ENCODE assay signal across 15 mouse cellular contexts in the genomic region with DNA sequence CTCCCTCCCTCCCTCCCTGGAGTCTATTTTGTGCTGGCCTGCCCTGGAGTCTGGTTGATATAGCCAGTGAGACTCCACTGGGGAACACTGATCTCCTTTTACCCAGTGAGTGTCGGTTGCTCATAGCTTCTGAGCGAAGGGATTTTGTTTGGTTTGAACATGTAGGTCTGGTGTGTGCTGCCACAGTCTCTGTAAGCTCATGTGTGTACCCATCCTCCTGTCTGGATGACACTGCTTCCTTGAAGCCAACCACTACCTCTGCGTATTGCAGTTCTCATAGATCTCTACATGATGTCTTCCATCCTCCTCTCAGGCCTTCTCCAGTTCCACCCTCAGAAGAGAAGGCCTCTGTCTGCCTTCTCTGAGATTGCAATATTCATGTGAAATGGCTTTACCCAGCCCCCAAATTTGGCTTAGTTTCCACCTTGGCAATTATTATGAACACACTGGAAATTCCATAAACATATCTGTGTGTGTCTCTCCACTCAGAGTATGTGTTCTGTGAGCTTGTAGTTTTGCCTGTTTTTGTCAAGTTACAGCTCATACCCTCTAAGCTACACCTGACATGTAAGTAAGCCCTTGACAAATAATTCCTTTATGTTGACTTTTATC. TPM values are rescaled to one million over a fixed set of nuclear protein-coding genes. Genes with fewer than 3 reads are reported as not detected.
"Had no signal": no experiment of that assay in that cellular context is flagged by ENCODE, and none has a peak within 500 bp of the region (broad histone marks: within the 10 kb centered on the region; RNA-seq: fewer than 3 reads in every experiment).

No protein-coding gene starts in this region.

- H3K36me3 ChIP-seq: intestine, embryonic 15.5 days; kidney, embryonic 15.5 days; limb, embryonic 13.5 days; liver, embryonic 15.5 days; midbrain, embryonic 12.5 days; neural tube, embryonic 15.5 days had no signal

- H3K4me3 ChIP-seq: intestine, embryonic 15.5 days; kidney, embryonic 15.5 days; limb, embryonic 13.5 days; liver, embryonic 15.5 days; megakaryocyte, embryonic 14.5 days; midbrain, embryonic 12.5 days; neural tube, embryonic 15.5 days had no signal

- DNase-seq: kidney, adult 2 months; kidney, postnatal 14 days; layer of hippocampus, postnatal 36 days; right cerebral cortex, adult 18-20 months; thymus, adult 18-20 months; thymus, postnatal 14 days had no signal

- H3K4me1 ChIP-seq: midbrain, embryonic 12.5 days; neural tube, embryonic 15.5 days had no signal

- H3K9ac ChIP-seq: intestine, embryonic 15.5 days; kidney, embryonic 15.5 days; limb, embryonic 13.5 days; liver, embryonic 15.5 days; midbrain, embryonic 12.5 days; neural tube, embryonic 15.5 days had no signal

- H3K9me3 ChIP-seq: intestine, embryonic 15.5 days; liver, embryonic 15.5 days; neural tube, embryonic 15.5 days had no signal

- H3K27me3 ChIP-seq: intestine, embryonic 15.5 days; kidney, embryonic 15.5 days; liver, embryonic 15.5 days; neural tube, embryonic 15.5 days had no signal

- H3K4me2 ChIP-seq: intestine, embryonic 15.5 days; kidney, embryonic 15.5 days; liver, embryonic 11.5 days; liver, embryonic 15.5 days; midbrain, embryonic 12.5 days; neural tube, embryonic 15.5 days had no signal

- H3K27ac ChIP-seq: intestine, embryonic 15.5 days; kidney, embryonic 15.5 days; liver, embryonic 15.5 days; macrophage; midbrain, embryonic 12.5 days; neural tube, embryonic 15.5 days had no signal

RNA-seq across cellular contexts. Expression of a gene that starts 32.8 kb away (rescaled TPM):
- polyA plus RNA-seq: macrophage had no signal
